Mouse (Mus musculus) C2C12 (cell line): ENCODE measurements around the gene Runx2.

Source experiments
- CTCF ChIP-seq: IDR thresholded peaks from one replicate; pipeline ENCODE4 v1.5.1; 2011; ENCODE audit not compliant: control insufficient read depth, insufficient read depth, insufficient read length
- MAX ChIP-seq: IDR thresholded peaks from one replicate; pipeline ENCODE4 v1.6.1; 2011; ENCODE audit warnings: mild to moderate bottlenecking, control low read depth
- MYOD1 ChIP-seq: IDR thresholded peaks from one replicate; pipeline ENCODE4 v1.6.1; 2011; ENCODE audit warnings: low read depth; ENCODE audit not compliant: control insufficient read depth, insufficient read length
- USF1 ChIP-seq: IDR thresholded peaks from one replicate; pipeline ENCODE4 v1.6.1; 2011; ENCODE audit warnings: low read depth, mild to moderate bottlenecking, control low read depth, moderate library complexity

- no peak for TF ChIP-seq CTCF
- TF ChIP-seq MYOD1, result no peak
- TF ChIP-seq USF1, result no peak
- no peak for TF ChIP-seq MAX
Measured at GRCm38 (mm10) chr17:44530000-44530399, 284.6 kb downstream of the Runx2 start.
